Mouse (Mus musculus): Measurements from ENCODE around the gene Alg14.

DNA sequence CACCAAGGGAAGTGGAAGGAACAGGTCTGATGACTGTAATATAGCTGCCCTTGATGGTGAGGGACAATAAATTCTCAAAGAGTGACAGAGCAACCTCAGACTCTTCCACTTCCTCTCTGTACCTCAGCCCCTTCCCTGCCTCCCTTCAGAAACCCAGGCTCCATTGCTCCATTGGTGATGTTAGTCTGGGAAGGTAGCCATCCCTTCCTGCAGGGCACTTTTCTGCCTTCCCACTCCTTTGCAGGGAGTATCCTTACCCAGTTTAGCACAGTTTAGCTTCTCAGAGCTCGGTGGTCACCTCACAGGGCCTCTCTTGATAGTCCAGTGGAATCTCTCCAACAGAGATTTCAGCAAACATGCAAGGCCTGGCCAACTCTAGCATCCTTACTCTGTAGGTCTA lies 30.7 kb upstream of the Alg14 start:
- TF ChIP-seq CTCF (IDR thresholded peaks at IDR 0.05; ENCODE audit: low read depth, low read length): no peak
- no peak for TF ChIP-seq POLR2A (IDR thresholded peaks at IDR 0.05; ENCODE audit: borderline replicate concordance, low read depth, low read length)
